Mouse (Mus musculus): ENCODE measurements around the gene Gm10197.

DNA sequence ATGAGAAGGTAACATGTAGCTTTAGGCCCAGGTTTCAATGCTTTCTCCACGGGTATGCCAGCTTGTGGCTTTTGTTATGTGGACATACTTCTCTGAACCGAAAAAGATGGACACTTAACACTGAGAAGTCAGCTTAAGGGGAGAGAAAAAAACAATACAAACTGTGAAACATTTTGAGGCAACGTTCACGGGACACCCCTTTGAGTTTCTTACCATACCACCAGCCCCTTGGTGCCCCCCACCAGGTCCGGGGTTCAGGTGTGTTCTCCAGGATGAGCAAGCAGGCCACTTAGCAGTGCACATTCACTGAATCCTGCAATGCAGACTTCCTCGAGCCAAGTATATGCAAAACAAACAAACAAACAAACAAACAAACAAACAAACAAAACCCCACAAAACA is 46.7 kb downstream of the Gm10197 start:
- TF ChIP-seq CTCF (IDR thresholded peaks at IDR 0.05; ENCODE audit: control insufficient read depth, insufficient read depth, low read length) (no peak), POLR2A (IDR thresholded peaks at IDR 0.05; ENCODE audit: borderline replicate concordance, control insufficient read depth, low read depth, low read length) (no peak)
